Mouse (Mus musculus) small intestine, adult 2 months (tissue): ENCODE data around the gene Polr2b. TPM values are rescaled to one million over a fixed set of nuclear protein-coding genes. Genes with fewer than 3 reads are reported as not detected.

Experiments
- H3K27ac ChIP-seq: fragments of 200-500 bp; 2 replicates; pipeline ENCODE4 v1.5.1; 2012; ENCODE audit warnings: low read depth, low read length, control low read depth, inconsistent platforms; ENCODE audit not compliant: insufficient read depth
- H3K27me3 ChIP-seq: fragments of 200-500 bp; 2 replicates; pipeline ENCODE4 v1.6.1; 2012; ENCODE audit warnings: mild to moderate bottlenecking, moderate library complexity, low read length, inconsistent platforms; ENCODE audit not compliant: control insufficient read depth, insufficient read depth
- H3K36me3 ChIP-seq: fragments of 200-500 bp; 2 replicates; pipeline ENCODE4 v1.6.1; 2012; ENCODE audit warnings: mild to moderate bottlenecking, low read length, control low read depth, inconsistent platforms; ENCODE audit not compliant: control insufficient read depth, insufficient read depth
- H3K4me1 ChIP-seq: fragments of 200-500 bp; 2 replicates; pipeline ENCODE4 v1.6.1; 2012; ENCODE audit warnings: low read length, inconsistent platforms, mixed read lengths; ENCODE audit not compliant: control insufficient read depth, insufficient read depth, insufficient read length
- H3K4me3 ChIP-seq: fragments of 200-500 bp; 2 replicates; pipeline ENCODE4 v1.5.1; 2012; ENCODE audit warnings: low read depth, mild to moderate bottlenecking, control low read depth, inconsistent platforms, low read length, moderate library complexity
- CTCF ChIP-seq: fragments of 200-500 bp; IDR thresholded peaks from 2 replicates; pipeline ENCODE4 v1.5.1; 2012; ENCODE audit warnings: low read depth, mild to moderate bottlenecking, control low read depth, inconsistent platforms, low read length, moderate library complexity, mixed read lengths; ENCODE audit not compliant: insufficient replicate concordance, insufficient read length; ENCODE audit errors: extremely low read depth
- POLR2A ChIP-seq: fragments of 200-500 bp; IDR thresholded peaks from 2 replicates; pipeline ENCODE4 v1.6.1; 2012; ENCODE audit warnings: low read depth, mild to moderate bottlenecking, control low read depth, inconsistent platforms, low read length, moderate library complexity
- WGBS: fragments of 180-500 bp; shearing (Covaris S2); methylation state at CpG from one replicate; pipeline ENCODE4 v1.1.7; 2018; 5-methylcytosine and 5-hydroxymethylcytosine counted together
- polyA plus RNA-seq: library from polyadenylated mRNA; depleted of rRNA; stranded (reverse); fragments of >200 nt; gene quantifications from 2 replicates; pipeline ENCODE4 v1.2.3, GENCODE M21; 2012

Polr2b gene
- polyA plus RNA-seq, 1 experiment = 7.6 TPM

DNA sequence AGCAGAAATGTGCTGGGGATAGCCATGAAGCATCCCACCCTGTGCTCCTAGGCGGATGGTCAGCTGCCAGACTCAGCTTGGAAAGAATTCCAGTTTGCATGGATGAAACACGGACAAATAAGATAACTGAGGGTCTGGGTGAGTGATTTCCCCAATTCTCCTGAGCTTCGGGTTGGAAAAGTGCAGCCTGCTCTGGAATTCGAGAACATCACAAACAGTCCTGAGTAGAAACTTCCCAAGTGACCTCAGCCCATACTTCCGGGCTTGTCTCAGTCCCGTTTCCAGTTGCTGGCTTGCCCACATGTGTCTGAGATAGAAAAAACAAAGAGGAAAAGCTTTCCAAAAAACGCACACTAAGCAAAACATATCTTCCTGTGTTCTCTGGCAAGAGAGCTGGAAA lies 62.3 kb downstream of the Polr2b start:
- Histone ChIP-seq H3K4me1 (peaks cover 14% of the 10 kb centered on the region; the same call in 1 of the 2 replicates), H3K27ac (peak overlapping the region; percentile 51; the same call in 1 of the 2 replicates), H3K27me3 (no peaks in the 10 kb centered on the region), H3K36me3 (no peaks in the 10 kb centered on the region), H3K4me3 (no peak overlapping the region)
- 59% methylated on average over 7 of the region's 7 CpGs for WGBS
- TF ChIP-seq CTCF = no peak
- TF ChIP-seq POLR2A = no peak

GRCm38 (mm10) chr5:77372778-77373177 lies 62.8 kb downstream of the Polr2b start:
- H3K4me3 ChIP-seq = no peak overlapping the region
- TF ChIP-seq POLR2A = no peak
- no peak for TF ChIP-seq CTCF
- no peaks in the 10 kb centered on the region for H3K27me3 ChIP-seq
- H3K36me3 ChIP-seq = no peaks in the 10 kb centered on the region
- peak overlapping the region; percentile 51 for H3K27ac ChIP-seq
- WGBS = 60% methylated on average over 6 of the region's 6 CpGs
- peaks cover 14% of the 10 kb centered on the region; the same call in 1 of the 2 replicates for H3K4me1 ChIP-seq

- H3K4me1 ChIP-seq = peaks cover 10% of the 10 kb centered on the region; the same call in 1 of the 2 replicates
- H3K27ac ChIP-seq = no peak overlapping the region
- H3K36me3 ChIP-seq = no peaks in the 10 kb centered on the region
- 50% methylated on average over 3 of the region's 3 CpGs for WGBS
- no peak for TF ChIP-seq CTCF
- TF ChIP-seq POLR2A = no peak
- no peaks in the 10 kb centered on the region for H3K27me3 ChIP-seq
- no peak overlapping the region for H3K4me3 ChIP-seq
Measured at GRCm38 (mm10) chr5:77374945-77375344, 65.0 kb downstream of the Polr2b start.

DNA sequence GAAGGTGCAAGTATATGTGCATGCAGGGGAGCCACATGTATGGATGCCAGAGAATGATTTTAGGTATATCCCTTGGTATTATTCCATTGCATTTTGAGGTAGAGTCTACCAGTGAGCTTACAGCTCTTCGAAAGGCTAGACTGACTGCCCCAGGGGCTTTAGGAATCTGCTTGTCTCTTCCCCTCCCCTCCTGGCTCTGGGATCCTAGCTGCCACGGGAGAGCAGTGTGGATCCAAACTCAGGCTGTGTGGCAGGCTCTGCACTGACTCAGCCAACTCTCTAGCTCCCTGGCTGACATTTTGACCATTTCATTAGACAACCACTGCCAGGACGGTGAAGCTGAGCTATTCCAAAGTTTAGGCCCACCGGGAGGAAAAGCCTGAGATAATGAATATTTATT lies 65.6 kb downstream of the Polr2b start:
- 71% methylated on average over 4 of the region's 4 CpGs for WGBS
- Histone ChIP-seq H3K4me1 (peaks cover 8% of the 10 kb centered on the region; the same call in 1 of the 2 replicates), H3K36me3 (no peaks in the 10 kb centered on the region), H3K27me3 (no peaks in the 10 kb centered on the region), H3K27ac (no peak overlapping the region), H3K4me3 (no peak overlapping the region)
- no peak for TF ChIP-seq CTCF
- TF ChIP-seq POLR2A = no peak

GRCm38 (mm10) chr5:77378027-77378426 lies 68.1 kb downstream of the Polr2b start:
- H3K4me1 ChIP-seq = peaks cover 5% of the 10 kb centered on the region; the same call in 1 of the 2 replicates
- H3K27me3 ChIP-seq = no peaks in the 10 kb centered on the region
- 85% methylated on average over 3 of the region's 3 CpGs for WGBS

DNA sequence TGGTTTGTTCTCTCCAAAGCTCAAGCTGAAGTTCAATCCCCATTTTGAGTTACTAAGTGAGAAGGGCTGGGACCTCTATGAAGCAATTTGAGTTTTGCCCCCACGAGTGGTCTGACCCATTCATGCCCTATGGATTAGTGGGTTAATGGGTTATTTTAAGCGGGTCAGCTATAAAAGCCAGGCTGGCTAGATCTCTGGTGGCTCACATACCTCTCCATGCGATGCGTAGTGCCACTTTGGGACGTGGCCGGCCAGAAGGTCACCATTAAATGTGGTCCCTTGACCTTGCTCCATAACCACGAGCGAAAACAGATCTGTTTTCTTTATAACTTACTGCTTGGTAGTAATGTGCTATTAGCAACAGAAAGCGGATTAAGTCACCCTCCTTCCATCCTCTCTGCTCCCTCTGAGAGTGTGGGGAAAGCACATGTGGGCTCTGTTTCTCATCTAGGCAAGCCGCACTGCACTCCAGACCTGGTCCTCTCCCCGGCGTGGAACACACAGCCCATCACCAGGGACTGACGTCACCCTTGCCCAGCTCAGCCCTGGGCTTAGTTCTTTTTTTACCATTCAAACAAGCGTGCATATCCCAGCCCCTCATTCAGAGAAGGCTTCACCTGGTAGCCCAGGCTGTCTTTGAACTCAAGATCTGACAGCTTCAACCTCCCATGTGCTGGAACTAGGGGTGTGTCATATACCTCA lies 69.6 kb downstream of the Polr2b start:
- Histone ChIP-seq H3K36me3 (no peaks in the 10 kb centered on the region), H3K4me1 (peaks cover 8% of the 10 kb centered on the region; the same call in 1 of the 2 replicates), H3K27me3 (no peaks in the 10 kb centered on the region), H3K27ac (no peak overlapping the region), H3K4me3 (no peak overlapping the region)
- TF ChIP-seq CTCF = no peak
- TF ChIP-seq POLR2A = no peak
- WGBS = 85% methylated on average over 14 of the region's 14 CpGs

More at GRCm38 (mm10) chr5:77378027-77378426, 68.1 kb downstream of the Polr2b start:
- TF ChIP-seq POLR2A (no peak), CTCF (no peak)
- Histone ChIP-seq H3K4me3 (no peak overlapping the region), H3K27ac (no peak overlapping the region), H3K36me3 (no peaks in the 10 kb centered on the region)

DNA sequence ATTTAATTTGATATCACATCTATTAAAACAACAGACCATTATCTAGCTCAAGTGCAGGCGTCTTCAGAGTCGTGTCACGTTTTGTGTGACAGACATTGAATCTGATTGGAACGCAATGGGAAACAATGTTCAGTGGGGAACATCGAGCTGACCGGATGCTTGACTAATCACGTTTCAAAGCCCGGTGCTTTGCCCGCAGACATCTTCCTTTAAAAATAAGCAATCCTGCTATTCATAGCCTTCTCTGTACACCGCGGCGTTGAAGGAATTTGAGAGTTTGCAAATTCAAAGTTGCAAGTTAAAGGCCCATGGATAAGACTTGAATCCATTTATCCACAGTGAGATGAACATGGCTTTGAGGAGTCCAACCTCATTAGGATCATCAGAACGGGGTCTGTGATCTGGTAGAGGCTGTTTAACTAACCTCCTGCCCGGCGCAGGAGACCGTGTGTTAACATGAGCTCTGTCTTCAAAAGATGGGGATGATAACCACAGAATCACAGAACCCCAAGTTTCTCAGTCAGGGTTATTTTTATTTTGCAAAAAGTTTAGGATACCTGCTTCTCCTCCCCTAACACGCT lies 70.5 kb downstream of the Polr2b start:
- Histone ChIP-seq H3K4me1 (peaks cover 9% of the 10 kb centered on the region; the same call in 1 of the 2 replicates), H3K27me3 (no peaks in the 10 kb centered on the region), H3K27ac (no peak overlapping the region), H3K36me3 (no peaks in the 10 kb centered on the region), H3K4me3 (no peak overlapping the region)
- 85% methylated on average over 17 of the region's 17 CpGs for WGBS
- TF ChIP-seq CTCF = no peak
- no peak for TF ChIP-seq POLR2A
